Mouse (Mus musculus) kidney, adult 11 months (tissue): Measurements from ENCODE around the gene Baz1b.
A peak's percentile ranks its signal among the peaks of the same experiment; 100 is the strongest.

Experiments used
- DNase-seq: peaks from one replicate; pipeline ENCODE4 v3.0.0; 2022

Gene Baz1b

GRCm38 (mm10) chr5:135241474-135241873 is 54.4 kb downstream of the Baz1b start:
- no peak for DNase-seq

GRCm38 (mm10) chr5:135242136-135242535 is 55.1 kb downstream of the Baz1b start:
- no peak for DNase-seq

- DNase-seq, result no peak
Measured at GRCm38 (mm10) chr5:135242608-135243007, 55.5 kb downstream of the Baz1b start.

GRCm38 (mm10) chr5:135243166-135243565 is 56.1 kb downstream of the Baz1b start:
- DNase-seq, result no peak

- no peak for DNase-seq
Measured at GRCm38 (mm10) chr5:135246531-135246930, 59.5 kb downstream of the Baz1b start.

GRCm38 (mm10) chr5:135247337-135247736 is 60.3 kb downstream of the Baz1b start:
- DNase-seq, result no peak

GRCm38 (mm10) chr5:135248956-135249676 is 62.1 kb downstream of the Baz1b start:
- no peak for DNase-seq

- no peak for DNase-seq
Measured at GRCm38 (mm10) chr5:135250186-135251078, 63.4 kb downstream of the Baz1b start.

- peak; percentile 58 for DNase-seq
Measured at GRCm38 (mm10) chr5:135251079-135251454, 64.0 kb downstream of the Baz1b start, which contains the start of gene Fzd9. Gene Fzd9, minus strand, starts transcription at chr5:135251230.

- DNase-seq, result no peak
Measured at GRCm38 (mm10) chr5:135253741-135254401, 66.8 kb downstream of the Baz1b start.

- DNase-seq, result no peak
Measured at GRCm38 (mm10) chr5:135256166-135256565, 69.1 kb downstream of the Baz1b start.

GRCm38 (mm10) chr5:135257559-135257958 is 70.5 kb downstream of the Baz1b start:
- DNase-seq, result no peak

- DNase-seq, result no peak
Measured at GRCm38 (mm10) chr5:135258280-135259150, 71.5 kb downstream of the Baz1b start.

GRCm38 (mm10) chr5:135263866-135264503 is 76.9 kb downstream of the Baz1b start:
- DNase-seq, result peak; percentile 9

- DNase-seq, result peak; percentile 17
Measured at GRCm38 (mm10) chr5:135264548-135264947, 77.5 kb downstream of the Baz1b start.

GRCm38 (mm10) chr5:135269451-135269850 is 82.4 kb downstream of the Baz1b start:
- no peak for DNase-seq

- no peak for DNase-seq
Measured at GRCm38 (mm10) chr5:135270361-135270760, 83.3 kb downstream of the Baz1b start.

- DNase-seq, result no peak
Measured at GRCm38 (mm10) chr5:135271563-135272165, 84.6 kb downstream of the Baz1b start.

GRCm38 (mm10) chr5:135274663-135275396 is 87.8 kb downstream of the Baz1b start:
- no peak for DNase-seq

GRCm38 (mm10) chr5:135276597-135276996 is 89.5 kb downstream of the Baz1b start:
- DNase-seq, result no peak

GRCm38 (mm10) chr5:135280226-135280625 is 93.2 kb downstream of the Baz1b start:
- DNase-seq, result no peak
